Mouse (Mus musculus) spleen, adult 2 months (tissue): ENCODE results near the gene Erbb3. TPM values are rescaled to one million over a fixed set of nuclear protein-coding genes. Genes with fewer than 3 reads are reported as not detected.
"Not testable (repeated sequence)": the region's sequence is repeated elsewhere in the genome, so short reads cannot be mapped to it uniquely, and the experiment has no call there.

Experiments
- DNase-seq, 2 experiments: peaks; one replicate each; pipeline versions ENCODE4 v3.0.0 to v3.0.0-alpha.2; 2012 to 2021; ENCODE audit warnings: low spot score in 2 of 2, low read depth in 1 of 2
- H3K27ac ChIP-seq: fragments of 200-500 bp; 2 replicates; pipeline ENCODE4 v1.5.1; 2012; ENCODE audit warnings: low read length, inconsistent platforms; ENCODE audit not compliant: insufficient read depth
- H3K27me3 ChIP-seq: fragments of 200-500 bp; 2 replicates; pipeline ENCODE4 v1.6.1; 2012; ENCODE audit warnings: mild to moderate bottlenecking, moderate library complexity, low read length, inconsistent platforms; ENCODE audit not compliant: control insufficient read depth, insufficient read depth
- H3K36me3 ChIP-seq: fragments of 200-500 bp; 2 replicates; pipeline ENCODE4 v1.6.1; 2012; ENCODE audit warnings: mild to moderate bottlenecking, low read length, inconsistent platforms; ENCODE audit not compliant: control insufficient read depth, insufficient read depth
- H3K4me1 ChIP-seq: fragments of 200-500 bp; 2 replicates; pipeline ENCODE4 v1.6.1; 2011; ENCODE audit warnings: inconsistent platforms; ENCODE audit not compliant: control insufficient read depth, insufficient read depth, insufficient read length
- H3K4me3 ChIP-seq: fragments of 200-500 bp; 2 replicates; pipeline ENCODE4 v1.5.1; 2011; ENCODE audit warnings: mild to moderate bottlenecking, inconsistent platforms; ENCODE audit not compliant: insufficient read depth, insufficient read length; ENCODE audit errors: extremely low read depth
- CTCF ChIP-seq: fragments of 200-500 bp; IDR thresholded peaks from 2 replicates; pipeline ENCODE4 v1.5.1; 2011; ENCODE audit warnings: mild to moderate bottlenecking, inconsistent platforms; ENCODE audit not compliant: insufficient read depth, insufficient read length, insufficient replicate concordance; ENCODE audit errors: extremely low read depth
- POLR2A ChIP-seq: fragments of 200-500 bp; IDR thresholded peaks from 2 replicates; pipeline ENCODE4 v1.6.1; 2011; ENCODE audit warnings: low read depth, low read length, inconsistent platforms
- WGBS: fragments of 180-500 bp; shearing (Covaris S2); methylation state at CpG from one replicate; pipeline ENCODE4 v1.1.7; 2018; 5-methylcytosine and 5-hydroxymethylcytosine counted together
- polyA plus RNA-seq: library from polyadenylated mRNA; depleted of rRNA; stranded (reverse); fragments of >200 nt; gene quantifications from 2 replicates; pipeline ENCODE4 v1.2.3, GENCODE M21; 2012

Gene Erbb3
- polyA plus RNA-seq, 1 experiment: 1.6 TPM

DNA sequence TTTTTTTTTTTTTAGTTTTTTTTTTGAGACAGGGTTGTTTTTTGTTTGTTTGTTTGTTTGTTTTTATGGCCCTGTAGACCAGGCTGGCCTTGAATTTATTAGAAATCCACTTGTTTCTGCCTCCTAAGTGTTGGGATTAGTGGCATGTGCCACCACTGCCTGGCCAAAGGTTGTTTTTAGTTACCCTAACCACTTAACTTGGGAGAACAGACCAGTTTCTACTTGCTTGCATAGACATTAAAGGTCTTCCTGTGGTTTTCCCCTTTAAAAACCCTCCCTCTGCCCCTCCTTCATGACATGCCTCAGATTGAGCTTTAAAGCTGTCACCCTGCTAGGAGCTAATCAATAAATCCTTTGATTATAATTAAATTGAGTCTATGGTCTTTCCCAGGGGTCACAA lies 30.8 kb upstream of the Erbb3 start:
- peaks cover 2% of the 10 kb centered on the region; the same call in 1 of the 2 replicates for H3K4me1 ChIP-seq
- no peak for DNase-seq
- peaks cover 11% of the 10 kb centered on the region for H3K36me3 ChIP-seq
- no peak overlapping the region for H3K4me3 ChIP-seq
- TF ChIP-seq CTCF (no peak), POLR2A (no peak)
- no peaks in the 10 kb centered on the region for H3K27me3 ChIP-seq
- no peak overlapping the region for H3K27ac ChIP-seq

DNA sequence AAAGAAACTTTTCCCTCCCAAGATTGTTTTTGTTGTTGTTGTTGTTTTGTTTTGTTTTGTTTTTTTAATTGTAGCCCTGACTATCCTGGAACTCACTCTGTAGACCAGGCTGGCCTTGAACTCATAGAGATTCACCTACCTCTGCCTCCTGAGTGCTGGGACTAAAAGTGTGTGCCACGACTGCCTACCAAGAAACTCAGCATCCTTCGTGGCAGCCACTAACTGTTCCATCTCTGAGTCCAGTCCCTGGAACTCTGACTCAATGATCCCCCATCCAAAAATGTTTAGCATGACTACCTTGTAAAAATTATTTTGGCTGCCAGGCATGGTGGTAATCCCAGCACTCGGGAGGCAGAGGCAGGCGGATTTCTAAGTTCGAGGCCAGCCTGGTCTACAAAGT lies 29.7 kb upstream of the Erbb3 start:
- not testable (repeated sequence) for H3K36me3 ChIP-seq, H3K27ac ChIP-seq, DNase-seq, H3K4me1 ChIP-seq, H3K4me3 ChIP-seq, H3K27me3 ChIP-seq
- 89% methylated on average over 5 of the region's 5 CpGs for WGBS

DNA sequence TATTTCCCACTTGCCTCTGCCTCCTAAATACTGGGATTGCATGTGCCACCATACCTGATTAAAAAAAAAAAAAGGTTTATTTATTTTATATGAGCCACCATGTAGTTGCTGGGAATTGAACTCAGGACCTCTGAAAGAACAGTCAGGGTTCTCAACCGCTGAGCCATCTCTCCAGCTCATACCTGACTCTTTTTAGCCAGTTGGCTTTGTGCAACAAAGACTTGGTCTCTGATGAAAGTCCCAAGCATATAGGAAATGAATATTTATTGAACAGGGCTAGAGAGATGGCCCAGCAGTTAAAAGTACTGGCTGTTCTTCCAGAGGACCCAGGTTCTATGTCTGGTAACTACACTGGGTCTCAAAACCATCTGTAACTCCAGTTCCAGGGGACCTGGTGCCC lies 29.1 kb upstream of the Erbb3 start:
- Histone ChIP-seq H3K4me1 (no peaks in the 10 kb centered on the region), H3K36me3 (no peaks in the 10 kb centered on the region), H3K4me3 (no peak overlapping the region), H3K27ac (no peak overlapping the region), H3K27me3 (no peaks in the 10 kb centered on the region)
- 94% methylated on average over 1 of the region's 1 CpGs for whole genome bisulfite sequencing
- no peak for TF ChIP-seq CTCF
- no peak for TF ChIP-seq POLR2A
- no peak for DNase-seq

DNA sequence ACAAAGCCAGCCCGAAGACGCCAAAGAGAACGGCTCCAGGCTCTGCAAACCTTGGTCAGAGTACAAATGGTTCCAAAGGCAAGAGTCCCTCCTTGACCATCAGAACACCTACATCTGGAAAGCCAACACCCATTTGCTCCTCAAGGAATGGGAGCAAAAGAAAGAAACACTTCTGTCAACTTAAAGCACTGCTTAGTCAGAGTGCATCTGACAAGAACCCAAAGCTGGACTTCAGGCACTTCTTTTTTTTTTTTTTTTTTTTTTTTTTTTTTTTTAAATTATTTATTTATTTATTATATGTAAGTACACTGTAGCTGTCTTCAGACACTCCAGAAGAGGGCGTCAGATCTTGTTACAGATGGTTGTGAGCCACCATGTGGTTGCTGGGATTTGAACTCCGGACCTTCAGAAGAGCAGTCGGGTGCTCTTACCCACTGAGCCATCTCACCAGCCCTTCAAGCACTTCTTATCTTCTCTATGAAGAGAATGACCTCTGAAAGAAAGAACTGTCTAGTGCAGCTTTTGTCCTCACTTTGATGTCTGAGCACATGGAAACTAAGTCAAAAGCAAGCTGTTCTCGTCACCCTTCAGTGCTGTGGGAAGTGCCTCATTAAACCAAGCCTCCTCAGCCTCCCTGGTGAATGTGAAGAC lies 26.5 kb upstream of the Erbb3 start:
- not testable (repeated sequence) for H3K27me3 ChIP-seq, H3K27ac ChIP-seq, DNase-seq, H3K36me3 ChIP-seq, H3K4me3 ChIP-seq, H3K4me1 ChIP-seq
- 88% methylated on average over 6 of the region's 7 CpGs for WGBS

DNA sequence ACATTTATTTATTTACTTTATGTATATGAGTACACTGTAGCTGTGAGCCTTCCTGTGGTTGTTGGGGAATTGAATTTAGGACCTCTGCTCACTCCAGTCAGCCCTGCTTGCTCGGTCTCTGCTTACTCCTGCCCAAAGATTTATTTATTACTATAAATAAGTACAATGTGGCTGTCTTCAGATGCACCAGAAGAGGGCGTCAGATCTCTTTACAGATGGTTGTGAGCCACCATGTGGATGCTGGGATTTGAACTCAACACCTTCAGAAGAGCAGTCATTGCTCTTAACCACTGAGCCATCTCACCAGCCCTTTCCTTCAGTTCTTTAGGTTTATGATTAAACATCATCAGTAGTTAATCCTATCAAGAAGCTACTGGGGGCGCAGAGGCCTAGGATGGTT lies 25.5 kb upstream of the Erbb3 start:
- Histone ChIP-seq H3K27me3 (no peaks in the 10 kb centered on the region), H3K36me3 (no peaks in the 10 kb centered on the region), H3K4me1 (no peaks in the 10 kb centered on the region), H3K4me3 (no peak overlapping the region), H3K27ac (no peak overlapping the region)
- no peak for DNase-seq
- TF ChIP-seq POLR2A: no peak
- no peak for TF ChIP-seq CTCF
- 59% methylated on average over 3 of the region's 3 CpGs for WGBS

DNA sequence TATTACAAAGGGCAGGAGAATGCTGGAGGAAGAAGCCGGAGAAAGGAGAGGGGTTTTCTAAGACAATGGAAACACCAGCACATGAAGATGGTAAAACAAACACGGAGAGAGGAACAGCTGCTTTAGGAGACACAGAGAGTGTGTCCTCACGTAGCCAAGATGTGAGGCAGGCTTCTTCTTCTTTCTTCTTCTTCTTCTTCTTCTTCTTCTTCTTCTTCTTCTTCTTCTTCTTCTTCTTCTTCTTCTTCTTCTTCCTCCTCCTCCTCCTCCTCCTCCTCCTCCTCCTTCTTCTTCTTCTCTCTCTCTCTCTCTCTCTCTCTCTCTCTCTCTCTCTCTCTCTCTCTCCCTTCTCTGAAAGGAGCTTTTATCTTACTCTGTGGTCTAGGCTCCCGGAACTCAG lies 24.4 kb upstream of the Erbb3 start:
- H3K4me1 ChIP-seq, H3K27ac ChIP-seq, DNase-seq, H3K27me3 ChIP-seq, H3K36me3 ChIP-seq, H3K4me3 ChIP-seq: not testable (repeated sequence)
- WGBS: 68% methylated on average over 4 of the region's 4 CpGs

GRCm38 (mm10) chr10:128613154-128613440 lies 23.6 kb upstream of the Erbb3 start:
- Histone ChIP-seq H3K36me3 (no peaks in the 10 kb centered on the region), H3K4me1 (no peaks in the 10 kb centered on the region), H3K27me3 (no peaks in the 10 kb centered on the region), H3K4me3 (no peak overlapping the region), H3K27ac (no peak overlapping the region)
- TF ChIP-seq CTCF (no peak), POLR2A (no peak)
- no peak for DNase-seq
- whole genome bisulfite sequencing: 36% methylated on average over 6 of the region's 6 CpGs

DNA sequence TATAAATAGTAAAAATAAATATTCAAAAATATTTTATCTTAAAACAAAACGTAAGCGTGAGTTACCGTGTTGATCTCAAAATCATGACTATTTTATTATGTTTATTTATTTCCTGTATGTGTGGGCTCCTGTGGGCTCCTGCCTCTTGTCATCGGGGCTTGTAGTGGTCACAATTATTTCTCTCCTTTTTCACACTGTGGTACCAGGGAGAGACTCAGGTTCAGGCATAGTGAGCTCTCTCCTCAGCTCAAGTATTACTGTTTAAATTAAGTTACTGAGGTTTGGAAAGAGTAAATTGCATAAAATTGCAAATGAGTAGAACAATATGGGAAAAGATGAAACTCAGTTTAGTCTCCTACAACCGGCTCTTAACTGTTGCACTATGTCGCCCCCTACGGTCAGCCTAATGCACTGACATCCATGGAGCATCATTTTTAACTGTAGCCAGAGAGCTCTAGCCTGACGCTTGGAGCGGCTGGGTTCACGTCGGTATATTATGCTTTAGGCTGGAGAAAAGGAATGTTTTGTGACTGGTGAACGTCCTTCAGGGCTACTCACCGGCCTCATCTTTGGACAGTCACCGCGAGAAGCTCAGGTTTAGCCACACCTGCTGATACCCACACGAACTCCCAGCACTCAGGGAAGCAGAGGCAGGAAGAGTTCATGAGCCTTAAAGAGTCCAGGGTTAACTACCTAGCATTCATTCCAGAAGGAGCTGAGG lies 23.1 kb upstream of the Erbb3 start:
- WGBS: 13% methylated on average over 16 of the region's 16 CpGs
- no peak overlapping the region for H3K4me3 ChIP-seq
- no peak overlapping the region for H3K27ac ChIP-seq
- peak; percentile 63 to 76 for DNase-seq
- no peaks in the 10 kb centered on the region for H3K27me3 ChIP-seq
- peak; percentile 65; the same call in 1 of the 2 replicates for TF ChIP-seq CTCF
- no peak for TF ChIP-seq POLR2A
- H3K36me3 ChIP-seq: no peaks in the 10 kb centered on the region
- no peaks in the 10 kb centered on the region for H3K4me1 ChIP-seq
